Mouse (Mus musculus) lung, adult 18-20 months (tissue): ENCODE data around the gene Mast3.

Experiments
- DNase-seq, 2 experiments: peaks; one replicate each; pipeline ENCODE4 v3.0.0; 2022; ENCODE audit warnings: mixed read lengths in 2 of 2

Gene Mast3

DNA sequence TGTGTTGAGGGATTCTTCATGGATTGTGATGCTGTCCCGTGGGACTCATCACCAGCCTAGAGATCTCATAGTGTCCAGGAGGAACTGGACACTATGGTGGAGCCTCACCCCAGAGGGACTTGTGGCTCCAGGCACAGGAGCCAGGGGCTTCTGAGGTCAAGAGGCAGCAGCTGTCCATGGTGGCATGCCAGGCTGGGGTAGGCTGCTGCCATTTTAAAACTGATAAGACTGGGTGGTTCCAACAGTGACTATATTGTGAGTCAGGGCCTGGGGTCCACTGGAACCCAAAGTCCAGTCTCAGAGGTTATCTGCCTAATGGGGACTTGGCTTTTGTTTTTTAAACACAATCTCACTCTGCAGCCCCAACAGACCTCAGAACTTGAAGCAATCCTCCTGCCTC is 3.0 kb downstream of the Mast3 start:
- no peak for DNase-seq

DNA sequence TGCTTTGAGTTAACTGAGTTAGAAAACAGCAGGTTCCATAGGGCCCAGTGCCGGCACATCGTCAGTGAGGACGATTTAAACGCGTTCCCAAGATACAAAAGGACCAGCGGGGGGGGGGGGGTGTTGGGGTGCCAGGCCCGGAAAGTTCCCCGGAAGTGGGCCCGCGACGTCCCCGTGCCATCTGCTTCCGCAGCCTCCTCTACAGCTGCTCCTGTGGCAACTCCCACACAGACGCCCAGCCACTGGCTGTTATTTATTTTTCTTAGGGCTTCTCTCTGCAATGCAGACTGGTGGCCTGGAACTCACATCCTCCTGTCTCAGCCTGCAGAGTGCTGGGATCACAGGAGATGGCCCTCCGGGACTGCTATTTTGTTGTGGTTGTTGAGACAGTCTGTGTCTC is 3.7 kb downstream of the Mast3 start:
- no peak for DNase-seq

DNA sequence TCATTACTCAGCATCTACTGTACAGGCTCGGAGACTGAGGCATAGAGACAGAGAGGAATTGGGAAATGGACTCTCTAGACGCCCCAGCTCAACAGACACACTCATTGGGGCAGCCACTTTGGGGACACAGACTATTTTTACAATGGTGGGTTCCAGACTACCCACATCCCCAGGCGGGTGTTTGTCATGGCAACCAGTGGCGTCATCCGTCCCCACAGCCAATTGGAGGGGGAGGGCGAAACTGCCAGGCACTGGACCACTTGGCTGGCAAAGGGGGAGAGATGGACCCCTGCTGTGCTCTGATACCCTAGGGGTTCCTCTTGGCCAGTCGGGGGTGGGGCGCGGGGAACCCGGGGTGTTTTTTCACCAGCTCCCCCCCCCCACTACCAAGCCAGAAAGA is 4.2 kb downstream of the Mast3 start:
- no peak for DNase-seq

DNA sequence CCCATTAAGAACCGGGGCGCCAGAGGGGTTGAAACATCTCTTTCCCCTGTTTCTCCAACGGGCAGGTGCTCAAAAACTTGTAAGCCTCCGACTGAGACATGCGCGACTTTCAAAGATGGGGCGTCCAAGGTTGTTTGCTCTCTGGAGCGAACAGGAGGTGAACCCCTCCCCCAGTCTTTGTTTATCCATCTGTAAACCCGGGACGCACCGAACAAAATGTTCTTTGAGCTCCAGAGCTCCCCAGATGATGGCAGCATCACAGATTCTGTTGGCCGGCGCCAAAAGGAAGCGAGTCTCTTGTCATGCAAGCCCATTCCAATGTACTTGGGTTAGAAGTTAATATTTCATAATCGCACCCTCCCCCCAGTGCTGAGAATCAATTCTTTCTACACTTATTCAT is 6.6 kb downstream of the Mast3 start:
- DNase-seq = peak; percentile 41 to 63

DNA sequence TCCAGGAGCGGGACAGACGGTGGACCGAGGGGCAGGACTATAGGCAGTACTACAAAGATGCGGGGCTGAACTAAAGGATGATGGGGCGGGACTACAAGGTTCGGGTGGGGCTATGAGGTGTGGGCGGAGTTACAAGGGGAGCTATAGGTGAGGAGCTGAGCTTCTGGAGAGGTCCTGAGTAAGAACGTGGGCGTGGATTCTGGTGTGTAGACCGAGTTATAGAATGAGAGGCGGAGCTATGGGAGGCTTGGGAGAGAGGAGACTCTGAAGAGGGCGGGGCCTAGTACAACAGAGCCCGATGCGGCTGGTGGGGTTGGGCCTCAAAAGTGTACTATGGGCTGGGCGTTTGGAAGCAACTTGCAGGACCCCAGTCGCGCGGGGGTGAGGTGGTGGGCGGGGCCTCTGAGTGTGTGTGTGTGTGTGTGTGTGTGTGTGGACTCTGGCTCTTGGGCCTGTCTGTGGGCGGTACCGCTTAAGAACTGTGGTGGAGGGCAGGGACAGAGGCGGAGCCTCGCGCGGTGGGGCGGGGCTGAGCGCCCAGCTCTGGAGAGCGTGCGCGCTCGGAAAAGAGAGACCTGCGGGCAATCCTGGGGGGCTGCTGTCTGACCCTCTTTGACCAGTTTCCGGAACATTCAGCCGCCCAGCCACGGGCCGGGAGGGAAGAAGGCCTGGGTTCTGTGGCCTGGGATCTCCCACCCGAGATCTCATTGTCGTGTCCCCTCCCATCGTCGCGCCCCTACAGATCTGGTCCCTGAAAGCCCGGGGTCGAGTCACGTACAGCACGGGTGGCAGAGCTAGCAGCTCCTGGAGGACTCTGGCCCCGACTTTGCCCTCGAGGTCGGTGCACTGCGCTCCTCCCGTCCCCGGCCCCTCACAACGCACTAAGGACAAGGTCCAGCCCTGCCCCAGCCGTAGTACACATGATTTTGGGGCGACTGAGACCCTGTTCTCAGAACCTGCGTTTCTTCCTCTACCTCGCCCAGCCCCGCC is 7.5 kb downstream of the Mast3 start:
- DNase-seq = peak; percentile 94 to 96

DNA sequence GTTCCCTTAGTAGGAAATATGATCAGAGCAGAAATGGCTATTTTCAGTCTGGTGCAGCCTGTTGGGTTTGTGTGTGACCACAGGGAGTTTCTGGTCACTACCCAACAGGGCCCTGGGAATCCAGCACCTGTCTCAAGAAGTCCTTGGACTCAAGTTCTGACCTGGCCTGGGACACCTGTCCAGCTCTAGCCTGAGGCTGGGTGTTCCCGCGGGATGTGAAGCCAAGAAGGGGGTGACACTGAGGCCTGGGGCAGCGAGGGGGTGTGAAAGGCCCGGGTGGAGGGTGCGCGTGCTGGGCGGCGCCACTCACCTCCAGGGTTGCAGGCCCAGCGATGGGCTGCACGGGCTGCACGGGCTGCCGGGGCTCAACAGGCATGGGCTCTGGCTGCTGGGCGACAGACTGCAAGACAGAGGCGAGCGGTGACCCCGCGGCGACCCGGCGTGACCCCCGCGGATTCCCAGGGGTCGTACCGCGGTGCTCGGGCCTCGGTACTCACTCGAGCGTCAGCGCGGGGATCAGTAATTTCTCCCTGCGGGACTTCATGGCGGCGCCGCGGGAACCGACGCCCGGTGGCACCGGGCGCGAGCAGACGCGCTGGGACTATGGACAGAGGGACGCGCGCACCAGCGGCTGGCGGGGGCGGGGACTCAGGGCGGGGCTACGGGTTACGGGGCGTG is 8.3 kb downstream of the Mast3 start:
- DNase-seq = no peak

DNA sequence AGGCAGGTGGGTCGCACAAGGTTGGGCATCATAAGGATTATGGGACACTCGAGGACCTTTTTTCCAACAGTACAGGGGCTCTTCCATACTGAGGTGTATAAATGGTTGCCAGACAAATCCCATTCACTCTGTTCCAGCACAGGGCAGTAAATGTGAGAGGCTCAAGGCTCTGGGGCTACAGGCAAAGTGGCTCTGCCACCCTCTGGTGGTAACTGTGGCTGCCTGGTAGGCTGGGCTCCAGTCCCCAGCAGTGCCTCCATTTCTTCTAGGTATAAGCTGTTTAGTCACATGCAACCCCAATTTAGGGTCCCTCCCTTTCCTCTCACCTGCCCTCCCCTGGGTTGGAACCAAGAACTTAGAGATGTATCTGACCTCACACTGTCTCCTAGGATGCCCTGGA is 9.5 kb downstream of the Mast3 start:
- DNase-seq = no peak

DNA sequence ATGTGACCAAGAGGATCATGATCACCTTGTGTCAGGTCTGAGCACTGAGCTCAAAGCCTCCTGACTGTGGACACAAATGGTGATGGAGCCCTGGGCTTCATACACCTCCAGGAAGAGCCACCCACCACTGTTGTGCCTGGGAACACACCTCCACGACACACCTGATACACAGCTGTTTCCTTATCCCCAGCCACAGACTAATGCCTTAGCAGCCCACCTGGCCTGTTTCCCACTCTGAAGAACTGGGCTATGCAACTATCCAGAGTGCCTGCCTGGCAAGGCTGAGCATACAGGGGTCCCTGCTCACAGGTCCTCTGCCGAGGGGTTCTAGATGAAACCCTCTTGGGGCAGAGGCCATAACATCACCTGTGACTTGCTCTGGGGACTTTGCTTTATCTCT is 10.6 kb downstream of the Mast3 start:
- DNase-seq = no peak

DNA sequence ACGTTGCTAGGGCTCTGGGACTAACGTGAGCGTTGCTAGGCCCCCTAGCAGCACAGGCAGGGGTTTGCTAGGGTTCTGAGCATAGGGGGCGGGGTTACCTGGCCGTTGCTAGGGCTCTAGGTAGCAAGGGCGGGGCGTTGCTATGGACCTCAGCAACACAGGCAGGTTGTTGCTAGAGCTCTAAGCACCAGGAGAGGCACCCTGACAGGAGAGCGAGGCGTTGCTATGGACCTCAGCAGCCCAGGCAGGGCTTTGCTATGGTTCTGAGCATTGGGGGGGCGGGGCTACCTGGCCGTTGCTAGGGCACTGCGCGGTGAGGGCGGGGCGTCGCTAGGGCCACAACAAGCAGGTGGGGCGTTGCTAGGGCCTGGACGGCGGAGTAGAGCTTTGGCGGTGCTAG is 12.2 kb downstream of the Mast3 start:
- peak; percentile 91 to 94 for DNase-seq

DNA sequence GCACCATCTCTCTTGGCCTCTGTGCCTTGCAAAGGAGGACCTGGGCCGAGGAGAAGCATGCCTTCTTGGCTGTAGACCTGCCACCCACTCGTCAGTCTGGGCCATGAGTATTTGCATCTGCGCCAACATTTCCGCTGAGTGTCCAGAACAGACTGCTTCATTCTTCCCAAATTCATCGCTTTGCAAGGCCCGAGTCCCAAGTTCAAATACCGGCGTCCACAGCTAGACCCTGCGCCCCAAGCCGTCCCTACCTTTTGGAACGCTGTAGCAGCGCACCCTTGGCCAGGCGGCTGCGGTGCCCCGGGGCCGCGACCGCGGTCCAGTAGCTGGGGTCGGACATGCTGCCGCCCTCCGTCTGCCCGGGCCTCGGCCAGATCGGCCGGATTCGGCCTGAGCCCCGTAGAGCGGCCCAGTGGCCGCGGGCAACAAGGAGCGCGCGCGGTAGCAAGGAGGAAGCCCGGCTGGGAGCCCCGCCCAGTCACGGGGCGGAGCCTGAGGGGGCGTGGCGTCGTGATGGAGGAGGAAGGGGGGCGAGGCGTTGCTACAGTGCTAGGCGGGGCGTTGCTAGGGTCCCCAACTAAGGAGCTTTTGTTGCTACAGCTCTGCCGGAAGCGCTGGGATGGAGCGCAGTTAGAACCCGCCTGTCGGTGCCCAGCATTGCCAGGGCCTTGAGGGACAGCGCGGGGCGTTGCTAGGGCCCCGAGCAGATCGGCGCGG is 12.7 kb downstream of the Mast3 start:
- DNase-seq = peak; percentile 97 to 98

DNA sequence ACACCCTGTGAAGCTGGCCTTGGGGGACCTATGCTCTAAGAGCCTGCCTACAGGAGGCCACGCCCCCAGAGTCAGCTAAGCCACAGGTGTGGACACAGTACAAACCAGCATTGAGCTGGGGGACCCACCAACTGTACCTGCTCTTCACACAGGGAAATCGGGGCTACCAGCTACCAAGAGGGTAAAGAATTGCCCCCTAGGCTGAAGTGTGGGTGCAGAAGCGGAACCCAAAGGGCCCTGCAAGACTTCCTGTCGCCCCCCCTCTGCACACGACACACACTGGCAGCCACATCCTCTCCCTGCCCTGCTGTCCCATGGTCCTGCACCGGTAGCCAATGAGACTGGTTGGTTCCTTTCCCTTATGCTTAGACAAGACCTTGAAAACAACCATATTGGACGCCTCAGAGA is 13.6 kb downstream of the Mast3 start:
- peak in 1 of 2 experiments; percentile 64 for DNase-seq

DNA sequence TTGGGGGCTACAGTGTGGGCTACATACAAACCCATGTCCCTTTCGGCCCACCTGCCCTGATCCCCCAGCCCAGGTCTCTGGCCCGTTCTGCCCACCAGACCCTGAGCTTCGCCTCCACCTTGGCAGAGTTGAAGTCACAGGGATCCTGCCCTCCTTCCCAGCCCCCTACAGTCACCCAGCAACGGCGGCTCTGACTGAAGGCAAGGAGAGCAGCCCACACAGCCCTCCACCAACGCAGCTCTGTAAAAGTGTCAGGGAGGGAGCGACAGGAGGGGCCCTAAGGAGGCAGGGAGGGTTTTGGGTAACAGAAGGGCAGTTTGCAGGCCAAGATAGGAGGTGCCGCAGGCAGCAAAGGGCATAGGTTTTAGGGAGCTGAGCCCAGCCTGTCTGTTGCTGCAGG is 14.0 kb downstream of the Mast3 start:
- no peak for DNase-seq

DNA sequence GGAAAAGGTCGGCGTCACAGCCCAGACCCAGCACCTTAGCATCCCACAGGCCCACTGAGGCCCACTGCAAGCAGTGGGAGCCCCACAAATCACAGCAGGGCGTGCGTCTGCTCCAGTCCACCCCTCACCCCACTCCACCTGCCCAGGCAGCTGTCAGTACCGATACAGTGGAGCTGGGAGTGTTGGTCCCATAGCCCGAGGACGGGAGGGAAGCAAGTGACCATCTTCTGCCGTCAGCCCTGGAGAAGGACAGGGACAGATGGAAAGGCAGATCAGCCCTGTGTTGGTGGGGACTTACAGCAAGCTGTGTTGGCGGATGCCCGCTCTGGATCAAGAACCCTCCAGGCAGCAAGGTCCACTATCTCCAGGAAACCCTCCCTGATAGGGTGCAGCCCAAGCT is 15.8 kb downstream of the Mast3 start:
- DNase-seq = no peak

DNA sequence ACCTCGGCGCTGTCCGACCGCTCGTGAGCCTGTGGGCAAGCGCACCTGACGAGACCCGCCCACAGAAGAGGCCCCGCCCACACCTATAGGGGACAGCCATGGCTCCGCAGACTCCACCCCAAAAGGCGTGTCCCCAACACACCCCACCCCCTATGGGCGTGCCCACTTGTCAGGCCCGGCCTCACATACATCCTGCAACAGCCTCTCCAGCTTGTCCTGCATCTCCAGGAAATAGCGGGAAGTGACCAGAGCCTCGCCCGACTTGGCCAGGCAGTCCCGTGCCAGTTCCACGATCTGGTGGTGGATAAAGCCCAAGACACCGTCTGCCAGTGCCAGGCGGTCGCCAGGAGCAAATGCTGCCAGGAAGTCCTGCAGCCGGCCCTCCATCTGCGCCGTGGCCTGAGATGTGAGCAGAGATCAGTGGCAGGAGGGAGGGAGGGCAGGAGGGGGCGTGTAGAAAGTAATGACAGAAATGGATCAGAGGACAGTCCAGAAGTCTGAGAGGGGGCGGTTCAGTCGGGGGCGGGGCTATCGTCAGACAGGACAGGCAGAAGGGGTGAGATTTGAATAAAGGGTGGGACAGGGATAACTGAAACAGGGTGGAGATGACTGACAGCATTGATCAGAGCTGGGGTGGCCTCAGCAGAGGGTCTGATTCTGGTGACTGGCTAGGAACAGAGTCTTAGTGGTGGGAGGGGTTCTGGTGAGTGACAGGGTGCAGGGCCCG is 16.8 kb downstream of the Mast3 start:
- DNase-seq = peak; percentile 60 to 63

DNA sequence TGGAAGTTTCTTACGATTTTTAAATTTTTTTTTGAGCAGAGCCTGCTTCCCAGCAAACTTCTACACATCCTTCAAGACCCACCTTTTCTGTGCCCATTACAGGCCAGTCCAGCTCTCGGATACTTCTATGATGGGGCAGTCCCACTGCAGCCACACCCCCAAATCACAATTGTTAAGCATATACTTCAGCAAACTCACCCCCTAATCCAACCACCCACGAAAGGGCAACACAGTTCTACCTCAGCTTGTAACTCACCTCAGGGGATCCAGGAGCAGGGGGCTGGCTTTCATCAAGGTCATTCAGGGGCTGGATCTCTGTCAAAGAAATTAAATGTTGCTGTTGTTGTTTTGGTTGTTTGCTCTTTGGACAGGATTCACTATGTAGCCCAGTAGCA is 17.8 kb downstream of the Mast3 start:
- DNase-seq = no peak

DNA sequence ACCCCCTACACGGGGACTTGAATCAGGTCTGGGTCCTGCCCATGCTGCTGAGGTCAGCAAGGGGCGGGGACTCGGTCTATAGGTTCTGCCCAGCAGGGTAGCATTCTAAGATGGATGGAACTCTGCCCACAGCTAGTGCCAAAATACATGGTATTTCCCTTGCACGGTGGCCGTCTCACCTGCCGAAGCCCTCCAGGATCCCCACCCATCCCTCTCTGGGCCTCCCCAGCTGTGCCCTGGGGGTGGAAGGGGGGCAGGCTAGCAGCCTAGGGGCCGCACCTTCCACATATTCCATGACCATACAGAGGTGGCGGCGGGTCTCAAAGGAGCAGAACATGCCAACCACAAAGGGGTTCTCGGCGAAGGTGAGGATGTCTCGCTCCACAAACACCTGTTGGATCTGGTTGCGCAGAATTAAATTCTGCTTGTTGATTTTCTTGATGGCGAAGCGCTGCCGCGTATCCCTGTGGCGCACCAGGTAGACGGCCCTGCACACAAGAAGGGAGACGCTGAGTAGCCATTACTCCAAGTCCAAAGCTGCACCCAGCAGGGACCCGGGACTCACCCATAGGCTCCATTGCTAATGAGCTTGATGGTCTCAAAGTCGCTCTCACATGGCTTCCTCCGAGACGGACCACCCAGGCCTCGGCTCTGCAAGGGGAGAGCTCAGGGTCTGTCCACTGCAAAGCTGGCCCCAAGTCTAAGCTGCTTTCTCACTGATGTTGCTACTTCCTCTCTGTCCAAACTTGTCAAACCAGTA is 18.4 kb downstream of the Mast3 start:
- DNase-seq = no peak

DNA sequence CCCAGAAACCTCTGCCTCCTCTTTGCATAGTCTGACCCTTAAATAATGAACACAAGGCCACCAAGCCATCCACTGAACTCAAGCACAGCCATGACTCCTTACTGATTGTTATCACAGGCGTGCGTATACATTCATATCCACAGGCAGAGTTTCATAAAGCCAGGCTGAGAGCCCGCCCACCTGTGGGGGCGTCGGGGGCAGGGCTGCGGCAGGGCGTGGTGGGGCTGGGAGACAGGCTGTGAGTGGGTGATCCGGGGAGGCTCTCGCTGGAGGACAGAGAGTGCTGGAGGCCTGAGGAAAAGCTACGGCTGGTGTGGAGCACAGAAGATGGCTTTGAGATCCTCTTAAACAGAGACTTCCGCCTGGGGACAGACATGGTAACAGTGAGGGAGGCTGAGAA is 24.8 kb downstream of the Mast3 start:
- DNase-seq = no peak

DNA sequence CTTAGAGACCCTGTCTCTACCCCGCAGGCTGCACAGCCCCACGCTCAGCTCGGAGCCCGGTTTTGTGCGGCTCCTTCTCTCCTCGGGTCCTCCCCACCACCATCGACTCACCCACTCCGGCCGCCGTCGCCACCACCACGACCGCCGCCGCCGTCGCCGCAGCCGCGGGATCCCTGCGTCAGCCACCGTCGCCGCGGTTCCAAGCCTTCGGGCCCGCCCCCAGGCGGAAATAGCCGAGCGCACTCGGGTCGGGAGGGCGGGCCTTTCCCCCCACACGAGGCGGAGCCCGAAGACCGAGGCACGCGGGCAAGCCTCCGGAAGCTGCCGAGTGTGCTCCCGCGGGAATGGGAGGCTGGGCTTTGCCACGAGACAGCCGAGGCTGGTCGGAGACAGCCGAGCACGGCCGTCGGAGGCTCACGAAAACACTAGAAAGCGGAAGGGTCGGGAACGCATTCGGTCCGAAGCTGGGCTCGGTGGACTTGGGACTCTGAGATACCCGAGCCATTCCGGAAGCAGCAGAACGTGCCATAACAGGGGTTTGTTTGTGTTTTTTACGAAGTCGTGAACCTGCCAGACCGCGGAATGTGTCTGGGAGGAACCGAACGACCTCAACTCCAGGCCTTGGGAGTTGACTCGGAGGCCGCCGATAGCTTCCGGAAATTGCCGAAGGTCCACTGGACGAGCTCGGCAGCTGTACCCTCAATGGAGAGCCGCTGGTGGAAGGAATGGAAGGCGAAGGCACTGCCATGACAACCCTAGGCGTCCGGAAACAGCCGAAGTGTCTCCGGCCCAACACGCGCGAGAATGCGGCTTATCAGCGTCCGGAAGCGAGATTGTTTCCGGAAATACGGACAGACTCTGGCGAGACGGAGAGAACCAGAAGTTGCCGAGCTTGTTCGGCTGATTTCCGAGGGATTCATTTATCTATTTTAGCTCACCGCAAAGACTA is 28.1 kb downstream of the Mast3 start, which contains the start of gene Pik3r2:
Gene Pik3r2, minus strand, starts transcription at position 218 of the 949 bp plus-strand sequence.
- peak; percentile 95 to 97 for DNase-seq

DNA sequence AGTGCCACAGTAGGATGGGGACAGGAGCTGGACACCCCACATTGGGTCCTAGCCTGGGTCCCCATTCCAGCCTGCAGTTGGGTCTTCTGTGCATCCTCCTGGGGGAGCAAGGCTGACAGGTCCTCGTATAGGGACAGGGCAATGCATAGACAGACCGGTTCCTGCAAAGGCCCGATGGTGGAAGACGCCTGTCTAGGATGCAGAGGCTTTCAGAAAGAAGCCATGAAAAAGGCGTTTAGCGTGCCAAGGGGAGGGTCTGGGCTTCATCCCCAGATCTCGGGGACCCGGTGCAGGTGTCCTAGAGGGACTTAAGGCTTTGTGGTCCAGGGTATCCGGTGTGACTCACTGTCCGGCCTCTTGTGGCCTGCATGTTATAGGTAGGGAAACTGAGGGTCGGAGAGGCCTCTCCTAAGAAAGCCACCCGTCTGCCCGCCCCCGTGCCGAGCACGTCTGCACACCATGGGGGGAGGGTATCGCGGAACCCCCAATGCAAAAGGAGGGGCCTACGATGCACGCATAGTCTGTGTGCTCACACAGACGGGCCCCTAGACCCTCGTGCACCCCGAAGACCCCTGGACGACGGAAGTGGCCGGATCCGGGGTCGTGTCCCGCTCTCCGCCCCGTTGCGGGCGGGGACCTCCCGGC is 28.9 kb downstream of the Mast3 start:
- no peak for DNase-seq

DNA sequence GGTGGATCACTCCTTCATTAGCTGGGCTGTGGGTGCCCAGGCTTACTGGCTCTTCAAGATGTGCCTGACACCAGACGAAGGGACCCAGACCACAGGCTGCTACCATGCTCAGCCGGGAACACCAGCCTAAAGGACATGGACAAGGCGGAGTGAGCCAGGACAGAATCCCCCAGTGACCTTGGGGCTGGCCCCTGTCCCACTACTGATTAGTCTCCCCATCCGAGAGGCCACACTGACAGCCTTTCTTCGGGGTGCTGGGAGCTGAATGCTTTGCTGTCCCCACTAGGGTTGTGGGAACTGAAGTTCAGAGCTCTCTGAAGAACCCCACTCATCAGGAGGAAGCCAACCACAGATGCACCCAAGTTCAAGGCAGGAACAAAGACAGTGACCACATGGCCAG is 29.6 kb downstream of the Mast3 start:
- no peak for DNase-seq
